Mouse (Mus musculus): ENCODE measurements around the gene Tm9sf3. TPM values are rescaled to one million over a fixed set of nuclear protein-coding genes. Genes with fewer than 3 reads are reported as not detected.
"Not testable (repeated sequence)": the region's sequence is repeated elsewhere in the genome, so short reads cannot be mapped to it uniquely, and the experiment has no call there.

The Tm9sf3 gene
- total and polyA plus RNA-seq, 3 experiments, result 34.3 to 114 (median 103) TPM

- TF ChIP-seq ELF1 (IDR thresholded peaks at IDR 0.05; ENCODE audit: low read depth, low read length) (peak; percentile 63), USF2 (IDR thresholded peaks at IDR 0.05; ENCODE audit: borderline replicate concordance in 1 of 2, insufficient read depth in 1 of 2, low read depth in 1 of 2, low read length in 2 of 2) (no peak), POLR2AphosphoS2 (IDR thresholded peaks at IDR 0.05; ENCODE audit: low read length) (peak; percentile 38; the same call in 1 of the 2 replicates)
Observed at GRCm38 (mm10) chr19:41263630-41264295, at the start of gene Tm9sf3 (continued).

- not testable (repeated sequence) for H3K4me3 ChIP-seq (ENCODE audit: control insufficient read depth in 1 of 2, insufficient read depth in 1 of 2, low read depth in 2 of 2, low read length in 2 of 2); H3K9ac ChIP-seq (ENCODE audit: control insufficient read depth, low read depth, low read length, poor library complexity, severe bottlenecking); H3K9me3 ChIP-seq (replicated peaks; ENCODE audit: insufficient read depth, low read length); H3K27ac ChIP-seq (ENCODE audit: control insufficient read depth, low read depth, low read length); H3K27me3 ChIP-seq (ENCODE audit: control insufficient read depth in 1 of 2, insufficient read depth in 2 of 2, low read length in 2 of 2); H3K79me2 ChIP-seq (ENCODE audit: control insufficient read depth, insufficient read depth, low read length, poor library complexity)
- peaks cover 4 to 12% of the 10 kb centered on the region in 2 experiments; a peak in 3 of 4 replicates for H3K4me1 ChIP-seq (ENCODE audit: control insufficient read depth in 1 of 2, insufficient read depth in 2 of 2, low read length in 2 of 2)
- TF ChIP-seq MXI1 (IDR thresholded peaks at IDR 0.05; ENCODE audit: low read depth, low read length) (0 out of 2 replicates have a peak, but pooled peaks have one; percentile 25), ZNF384 (IDR thresholded peaks at IDR 0.05; ENCODE audit: low read depth, low read length) (peak; percentile 77)
- peak; percentile 60 for DNase-seq (ENCODE audit: low read depth, low spot score)
- peaks cover 0 to 14% of the 10 kb centered on the region in 2 experiments; a peak in 2 of 4 replicates for H3K36me3 ChIP-seq (ENCODE audit: control insufficient read depth in 1 of 2, insufficient read depth in 2 of 2, low read length in 2 of 2)
Observed at GRCm38 (mm10) chr19:41312587-41312986, 48.8 kb upstream of the Tm9sf3 start.

DNA sequence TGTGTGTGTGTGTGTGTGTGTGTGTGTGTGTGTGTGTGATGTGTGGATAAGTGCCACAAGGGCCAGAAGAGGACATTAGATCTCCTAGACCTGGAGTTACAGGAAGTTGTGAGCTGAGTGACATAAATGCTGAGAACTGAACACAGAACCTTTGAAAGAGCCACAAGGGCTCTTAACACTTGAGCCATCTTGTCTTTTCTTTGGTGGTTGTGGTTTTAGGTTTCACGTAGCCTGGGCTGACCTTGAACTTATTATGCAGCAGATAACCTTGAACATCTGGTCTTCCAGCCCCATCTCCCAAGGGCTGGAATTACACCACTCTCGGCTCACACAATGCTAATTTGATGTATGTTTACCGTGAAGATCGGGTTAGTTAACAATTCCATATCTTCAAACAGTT, 48.2 kb upstream of the Tm9sf3 start:
- no peak overlapping the region for H3K27ac ChIP-seq (ENCODE audit: control insufficient read depth, low read depth, low read length)
- TF ChIP-seq ZKSCAN1 (IDR thresholded peaks at IDR 0.05; ENCODE audit: low read depth, low read length) (no peak), MAX (IDR thresholded peaks at IDR 0.05; ENCODE audit: low read length) (no peak), USF2 (IDR thresholded peaks at IDR 0.05; ENCODE audit: borderline replicate concordance in 1 of 2, insufficient read depth in 1 of 2, low read depth in 1 of 2, low read length in 2 of 2) (no peak), E2F4 (IDR thresholded peaks at IDR 0.05; ENCODE audit: borderline replicate concordance, low read depth, low read length) (no peak), EP300 (IDR thresholded peaks at IDR 0.05; ENCODE audit: low read depth in 1 of 2, low read length in 2 of 2) (no peak), TAL1 (IDR thresholded peaks at IDR 0.05; ENCODE audit: low read length) (peak; percentile 51), MYC (IDR thresholded peaks at IDR 0.05; ENCODE audit: low read depth, low read length) (no peak), GATA1 (IDR thresholded peaks at IDR 0.05; ENCODE audit: low read depth, low read length) (0 out of 2 replicates have a peak, but pooled peaks have one; percentile 2), ZMIZ1 (IDR thresholded peaks at IDR 0.05; ENCODE audit: low read depth, low read length) (no peak)
- no peak overlapping the region for H3K9ac ChIP-seq (ENCODE audit: control insufficient read depth, low read depth, low read length, poor library complexity, severe bottlenecking)
- peaks cover 4 to 12% of the 10 kb centered on the region in 2 experiments; a peak in 3 of 4 replicates for H3K4me1 ChIP-seq (ENCODE audit: control insufficient read depth in 1 of 2, insufficient read depth in 2 of 2, low read length in 2 of 2)
- H3K4me3 ChIP-seq (ENCODE audit: control insufficient read depth in 1 of 2, insufficient read depth in 1 of 2, low read depth in 2 of 2, low read length in 2 of 2), result no peak overlapping the region; a peak in 1 of 4 replicates
- no peaks in the 10 kb centered on the region for H3K9me3 ChIP-seq (replicated peaks; ENCODE audit: insufficient read depth, low read length)
- DNase-seq (ENCODE audit: low read depth, low spot score), result peak; percentile 65
- H3K36me3 ChIP-seq (ENCODE audit: control insufficient read depth in 1 of 2, insufficient read depth in 2 of 2, low read length in 2 of 2), result peaks cover 0 to 14% of the 10 kb centered on the region in 2 experiments; a peak in 2 of 4 replicates
- no peaks in the 10 kb centered on the region for H3K79me2 ChIP-seq (ENCODE audit: control insufficient read depth, insufficient read depth, low read length, poor library complexity)
- H3K27me3 ChIP-seq (ENCODE audit: control insufficient read depth in 1 of 2, insufficient read depth in 2 of 2, low read length in 2 of 2), result no peaks in the 10 kb centered on the region
